Mouse (Mus musculus): ENCODE results near the gene Chid1. TPM values are rescaled to one million over a fixed set of nuclear protein-coding genes. Genes with fewer than 3 reads are reported as not detected.

Chid1 gene
- polyA plus RNA-seq, 1 experiment from 2014 or later = 20.5 TPM

DNA sequence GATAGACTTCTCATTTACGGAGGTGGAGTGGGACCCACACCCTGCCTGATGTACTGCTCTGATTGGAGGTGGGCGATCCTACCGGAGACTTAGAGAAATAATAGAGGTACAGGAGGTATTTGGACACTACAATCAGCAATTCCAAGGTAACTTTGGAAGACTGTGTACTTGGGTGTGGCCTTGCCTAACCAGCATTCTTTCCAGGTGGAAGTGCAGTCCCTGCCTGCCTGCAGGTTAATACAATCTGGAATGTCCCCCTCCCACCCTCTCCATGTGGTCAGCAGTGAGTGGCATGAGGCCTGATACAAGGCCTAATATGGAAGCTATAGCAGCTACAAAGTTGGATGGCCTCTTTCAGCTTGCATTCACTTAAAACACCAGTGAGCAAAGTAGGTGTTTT is 30.3 kb upstream of the Chid1 start:
- no peaks in the 10 kb centered on the region for H3K27me3 ChIP-seq (replicated peaks; ENCODE audit: control insufficient read depth, insufficient read depth, low read length)
- no peaks in the 10 kb centered on the region for H3K9me3 ChIP-seq (ENCODE audit: control insufficient read depth)
- WGBS = 52% methylated on average over 3 of the region's 3 CpGs
- H3K4me3 ChIP-seq (ENCODE audit: low read depth, low read length) = no peak overlapping the region
- TF ChIP-seq CTCF (IDR thresholded peaks at IDR 0.05; ENCODE audit: low read depth) = no peak
- no peak overlapping the region for H3K9ac ChIP-seq (ENCODE audit: low read depth, low read length)
- 0 out of 2 replicates have a peak overlapping the region, but pooled peaks have one; percentile 10 for H3K4me2 ChIP-seq (replicated peaks; ENCODE audit: low read depth)
- H3K36me3 ChIP-seq (ENCODE audit: control insufficient read depth, insufficient read depth) = no peaks in the 10 kb centered on the region; the same call in 1 of the 2 replicates
- no peaks in the 10 kb centered on the region; the same call in 1 of the 2 replicates for H3K4me1 ChIP-seq (replicated peaks; ENCODE audit: control insufficient read depth, insufficient read depth, low read length)
- H3K27ac ChIP-seq (ENCODE audit: low read depth, low read length) = peak overlapping the region; percentile 52
- ATAC-seq = peak; percentile 10; the same call in 1 of the 2 replicates

DNA sequence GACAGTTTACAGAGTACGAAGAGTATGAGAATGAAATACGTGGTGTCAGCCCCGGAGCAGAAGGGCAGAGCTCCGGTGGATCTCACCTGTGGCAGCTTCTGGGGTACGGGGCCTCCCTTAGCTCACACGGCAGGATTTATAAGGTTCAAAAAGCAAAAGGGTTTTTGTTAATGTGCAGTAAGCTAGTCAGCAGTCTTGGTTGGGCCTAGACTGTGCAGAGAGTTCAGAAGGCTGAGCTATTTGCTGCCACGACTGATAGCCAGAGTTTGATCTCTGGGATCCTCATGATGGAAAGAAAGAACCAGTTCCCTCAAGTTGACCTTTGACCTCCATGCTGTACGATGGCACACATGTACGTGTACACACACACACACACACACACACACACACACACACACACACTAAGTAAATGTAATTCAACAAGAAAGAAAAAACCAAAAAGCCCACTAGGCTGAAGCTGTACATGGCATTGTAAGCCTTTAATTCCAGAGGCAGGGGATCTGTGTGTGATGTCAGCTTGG is 29.7 kb upstream of the Chid1 start:
- Histone ChIP-seq H3K27ac (ENCODE audit: low read depth, low read length) (peak overlapping the region; percentile 52), H3K36me3 (ENCODE audit: control insufficient read depth, insufficient read depth) (no peaks in the 10 kb centered on the region; the same call in 1 of the 2 replicates), H3K27me3 (replicated peaks; ENCODE audit: control insufficient read depth, insufficient read depth, low read length) (no peaks in the 10 kb centered on the region), H3K4me1 (replicated peaks; ENCODE audit: control insufficient read depth, insufficient read depth, low read length) (no peaks in the 10 kb centered on the region; the same call in 1 of the 2 replicates), H3K4me2 (replicated peaks; ENCODE audit: low read depth) (0 out of 2 replicates have a peak overlapping the region, but pooled peaks have one; percentile 25), H3K4me3 (ENCODE audit: low read depth, low read length) (no peak overlapping the region), H3K9me3 (ENCODE audit: control insufficient read depth) (no peaks in the 10 kb centered on the region), H3K9ac (ENCODE audit: low read depth, low read length) (no peak overlapping the region)
- 37% methylated on average over 9 of the region's 9 CpGs for WGBS
- ATAC-seq = peak; percentile 66
- TF ChIP-seq CTCF (IDR thresholded peaks at IDR 0.05; ENCODE audit: low read depth) = no peak

DNA sequence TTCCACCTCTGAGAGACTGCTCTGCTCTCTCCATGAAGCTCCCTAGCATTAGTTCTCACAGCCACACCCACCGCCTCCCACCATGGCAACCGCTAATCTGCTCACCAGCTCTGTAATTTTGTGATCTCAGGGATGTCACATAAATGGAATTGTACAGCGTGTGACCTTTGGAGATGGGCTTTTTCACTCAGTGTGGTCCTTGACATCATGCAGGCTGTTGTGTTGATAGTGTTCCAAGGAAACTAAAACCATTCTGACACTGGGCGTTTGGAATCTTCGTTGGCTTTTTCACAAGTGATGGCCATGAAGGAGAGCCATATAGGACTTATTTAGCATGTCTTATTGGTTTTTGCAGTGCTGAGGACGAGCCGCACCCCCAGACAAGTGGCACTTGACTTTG is 26.9 kb upstream of the Chid1 start:
- Histone ChIP-seq H3K27me3 (replicated peaks; ENCODE audit: control insufficient read depth, insufficient read depth, low read length) (no peaks in the 10 kb centered on the region), H3K36me3 (ENCODE audit: control insufficient read depth, insufficient read depth) (no peaks in the 10 kb centered on the region; the same call in 1 of the 2 replicates), H3K9ac (ENCODE audit: low read depth, low read length) (no peak overlapping the region), H3K4me3 (ENCODE audit: low read depth, low read length) (no peak overlapping the region), H3K4me1 (replicated peaks; ENCODE audit: control insufficient read depth, insufficient read depth, low read length) (no peaks in the 10 kb centered on the region; the same call in 1 of the 2 replicates), H3K9me3 (ENCODE audit: control insufficient read depth) (no peaks in the 10 kb centered on the region), H3K27ac (ENCODE audit: low read depth, low read length) (no peak overlapping the region), H3K4me2 (replicated peaks; ENCODE audit: low read depth) (no peak overlapping the region)
- WGBS = 73% methylated on average over 7 of the region's 7 CpGs
- TF ChIP-seq CTCF (IDR thresholded peaks at IDR 0.05; ENCODE audit: low read depth) = no peak
- ATAC-seq = no peak

DNA sequence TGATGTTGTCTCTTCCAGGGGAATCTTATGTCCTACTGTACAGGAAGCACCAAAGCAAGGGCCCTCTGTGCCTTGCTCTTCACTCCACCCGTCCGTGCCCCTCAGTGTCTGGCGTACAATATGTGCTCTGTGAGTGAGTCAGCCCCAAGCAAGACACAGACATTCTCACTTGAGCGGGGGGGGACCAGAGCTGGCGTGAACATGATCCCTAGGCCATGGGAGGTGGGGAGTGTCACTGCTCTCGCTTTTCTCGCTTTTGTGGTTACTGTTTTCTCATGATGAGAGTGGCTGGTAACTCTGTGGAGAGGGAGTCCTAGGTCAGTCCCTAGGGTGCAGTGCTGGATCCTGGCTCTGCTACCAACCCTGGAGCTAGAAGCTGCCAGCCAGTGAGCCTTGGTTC is 24.9 kb upstream of the Chid1 start:
- Histone ChIP-seq H3K27me3 (replicated peaks; ENCODE audit: control insufficient read depth, insufficient read depth, low read length) (no peaks in the 10 kb centered on the region), H3K4me3 (ENCODE audit: low read depth, low read length) (no peak overlapping the region), H3K9ac (ENCODE audit: low read depth, low read length) (no peak overlapping the region), H3K4me1 (replicated peaks; ENCODE audit: control insufficient read depth, insufficient read depth, low read length) (peaks cover 3% of the 10 kb centered on the region; the same call in 1 of the 2 replicates), H3K27ac (ENCODE audit: low read depth, low read length) (peak overlapping the region; percentile 15; the same call in 1 of the 2 replicates), H3K36me3 (ENCODE audit: control insufficient read depth, insufficient read depth) (no peaks in the 10 kb centered on the region), H3K9me3 (ENCODE audit: control insufficient read depth) (no peaks in the 10 kb centered on the region), H3K4me2 (replicated peaks; ENCODE audit: low read depth) (peak overlapping the region; percentile 30; the same call in 1 of the 2 replicates)
- WGBS = 62% methylated on average over 7 of the region's 7 CpGs
- no peak for ATAC-seq
- TF ChIP-seq CTCF (IDR thresholded peaks at IDR 0.05; ENCODE audit: low read depth) = no peak

DNA sequence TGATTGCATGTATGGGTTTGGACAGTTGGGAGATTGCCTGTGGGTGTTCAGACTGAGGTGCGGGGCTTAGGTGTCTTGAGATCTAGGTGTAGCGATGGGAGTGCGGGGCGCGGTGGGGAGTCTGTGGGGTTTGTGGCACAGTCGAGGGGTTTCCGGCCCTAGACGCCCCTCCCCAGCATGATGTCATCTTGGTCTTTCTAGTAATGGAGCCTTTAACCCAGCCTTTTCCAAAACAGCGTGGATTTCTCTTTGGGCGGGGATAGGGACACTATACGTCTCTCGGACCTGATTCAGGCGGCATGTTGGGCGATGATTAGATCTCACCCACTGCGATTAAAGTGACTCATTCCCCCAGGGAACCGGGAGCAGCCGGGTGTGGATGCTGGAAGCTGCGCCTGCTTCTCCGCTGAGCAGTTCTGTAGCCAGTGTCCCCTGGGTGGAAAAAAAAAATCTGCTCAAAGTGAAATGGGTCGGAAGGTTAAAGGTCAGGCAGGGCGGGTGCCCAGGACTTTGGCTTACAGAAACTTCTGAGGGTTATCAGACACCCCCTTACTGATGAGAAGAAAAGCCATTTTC is 23.3 kb upstream of the Chid1 start:
- H3K36me3 ChIP-seq (ENCODE audit: control insufficient read depth, insufficient read depth) = no peaks in the 10 kb centered on the region
- peaks cover 3% of the 10 kb centered on the region; the same call in 1 of the 2 replicates for H3K4me1 ChIP-seq (replicated peaks; ENCODE audit: control insufficient read depth, insufficient read depth, low read length)
- under 1% methylated on average over 21 of the region's 21 CpGs for WGBS
- peak overlapping the region; percentile 94 for H3K9ac ChIP-seq (ENCODE audit: low read depth, low read length)
- H3K27me3 ChIP-seq (replicated peaks; ENCODE audit: control insufficient read depth, insufficient read depth, low read length) = no peaks in the 10 kb centered on the region
- 0 out of 2 replicates have a peak, but pooled peaks have one; percentile 4 for ATAC-seq
- no peaks in the 10 kb centered on the region for H3K9me3 ChIP-seq (ENCODE audit: control insufficient read depth)
- TF ChIP-seq CTCF (IDR thresholded peaks at IDR 0.05; ENCODE audit: low read depth) = no peak
- H3K4me3 ChIP-seq (ENCODE audit: low read depth, low read length) = peak overlapping the region; percentile 98
- peak overlapping the region; percentile 88 for H3K27ac ChIP-seq (ENCODE audit: low read depth, low read length)
- peak overlapping the region; percentile 90 for H3K4me2 ChIP-seq (replicated peaks; ENCODE audit: low read depth)

DNA sequence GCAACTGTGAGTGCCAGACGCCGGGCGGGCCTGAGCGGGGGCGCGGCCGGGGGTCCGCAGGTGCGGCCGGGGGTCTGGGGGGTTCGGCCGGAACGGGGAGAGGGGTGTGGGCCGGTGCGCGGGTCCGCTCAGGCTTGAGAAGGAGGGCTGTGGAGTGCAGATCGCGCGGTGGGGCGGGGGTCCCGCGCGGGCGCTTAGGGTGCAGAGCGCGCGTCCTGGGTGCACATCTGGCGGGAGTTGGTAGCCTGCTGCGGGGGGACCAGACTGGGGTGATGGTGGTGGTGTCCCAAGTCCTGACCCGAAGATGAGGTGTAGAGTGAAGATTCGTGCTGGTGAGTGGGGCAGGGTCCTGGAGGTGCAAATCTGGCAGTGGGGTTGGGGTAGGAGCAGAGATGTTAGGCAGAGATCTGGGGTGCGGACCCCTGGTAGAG is 22.8 kb upstream of the Chid1 start:
- peak; percentile 23 for ATAC-seq
- H3K27me3 ChIP-seq (replicated peaks; ENCODE audit: control insufficient read depth, insufficient read depth, low read length) = no peaks in the 10 kb centered on the region
- H3K9ac ChIP-seq (ENCODE audit: low read depth, low read length) = peak overlapping the region; percentile 94
- H3K4me1 ChIP-seq (replicated peaks; ENCODE audit: control insufficient read depth, insufficient read depth, low read length) = peaks cover 3% of the 10 kb centered on the region; the same call in 1 of the 2 replicates
- no peaks in the 10 kb centered on the region for H3K9me3 ChIP-seq (ENCODE audit: control insufficient read depth)
- peak overlapping the region; percentile 98 for H3K4me3 ChIP-seq (ENCODE audit: low read depth, low read length)
- TF ChIP-seq CTCF (IDR thresholded peaks at IDR 0.05; ENCODE audit: low read depth) = no peak
- H3K36me3 ChIP-seq (ENCODE audit: control insufficient read depth, insufficient read depth) = no peaks in the 10 kb centered on the region
- peak overlapping the region; percentile 88 for H3K27ac ChIP-seq (ENCODE audit: low read depth, low read length)
- peak overlapping the region; percentile 90 for H3K4me2 ChIP-seq (replicated peaks; ENCODE audit: low read depth)
- under 1% methylated on average over 32 of the region's 33 CpGs for WGBS

Measured in intestine, postnatal 0 days (tissue).